Mouse (Mus musculus) layer of hippocampus, adult 2 months (tissue): ENCODE data around the gene Ktn1. TPM values are rescaled to one million over a fixed set of nuclear protein-coding genes. Genes with fewer than 3 reads are reported as not detected.

ENCODE experiments used
- DNase-seq, 2 experiments: peaks; one replicate each; pipeline ENCODE4 v3.0.0; 2022; ENCODE audit warnings: low spot score in 2 of 2
- H3K27ac ChIP-seq: fragments of 200-600 bp; 2 replicates; pipeline ENCODE4 v1.8.1; 2022
- H3K4me3 ChIP-seq: fragments of 200-600 bp; 2 replicates; pipeline ENCODE4 v1.8.1; 2022; ENCODE audit warnings: mild to moderate bottlenecking
- CTCF ChIP-seq: fragments of 200-600 bp; conservative IDR thresholded peaks from 2 replicates; pipeline ENCODE4 v1.8.1; 2022; ENCODE audit warnings: antibody characterized with exemption, mild to moderate bottlenecking, moderate library complexity
- total RNA-seq, 2 experiments: library from RNA; stranded (reverse); gene quantifications; 2 replicates each; pipeline ENCODE4 v1.2.3; 2021

Gene Ktn1
- total RNA-seq, 2 experiments from 2014 or later = 82.8 to 95.2 TPM

GRCm38 (mm10) chr14:47748714-47749113, 100.5 kb downstream of the Ktn1 start:
- Histone ChIP-seq H3K27ac (no peak overlapping the region), H3K4me3 (no peak overlapping the region)
- TF ChIP-seq CTCF = no peak
- DNase-seq = no peak

GRCm38 (mm10) chr14:47751422-47752205, 103.4 kb downstream of the Ktn1 start:
- H3K4me3 ChIP-seq = no peak overlapping the region
- TF ChIP-seq CTCF = peak; percentile 80
- H3K27ac ChIP-seq = no peak overlapping the region
- peak; percentile 67 to 78 for DNase-seq

- Histone ChIP-seq H3K27ac (no peak overlapping the region), H3K4me3 (no peak overlapping the region)
- DNase-seq = no peak
- no peak for TF ChIP-seq CTCF
Measured at GRCm38 (mm10) chr14:47753561-47753960, 105.3 kb downstream of the Ktn1 start.

- no peak for TF ChIP-seq CTCF
- no peak for DNase-seq
- Histone ChIP-seq H3K4me3 (no peak overlapping the region), H3K27ac (no peak overlapping the region)
Measured at GRCm38 (mm10) chr14:47754253-47754897, 106.1 kb downstream of the Ktn1 start.

GRCm38 (mm10) chr14:47756411-47757065, 108.3 kb downstream of the Ktn1 start:
- no peak overlapping the region for H3K4me3 ChIP-seq
- DNase-seq = no peak
- TF ChIP-seq CTCF = no peak
- no peak overlapping the region for H3K27ac ChIP-seq

- Histone ChIP-seq H3K27ac (no peak overlapping the region), H3K4me3 (no peak overlapping the region)
- DNase-seq = no peak
- TF ChIP-seq CTCF = no peak
Measured at GRCm38 (mm10) chr14:47765192-47765591, 116.9 kb downstream of the Ktn1 start.

- DNase-seq = no peak
- no peak for TF ChIP-seq CTCF
- no peak overlapping the region for H3K27ac ChIP-seq
- H3K4me3 ChIP-seq = no peak overlapping the region
Measured at GRCm38 (mm10) chr14:47765796-47766195, 117.5 kb downstream of the Ktn1 start.

- TF ChIP-seq CTCF = no peak
- no peak overlapping the region for H3K4me3 ChIP-seq
- H3K27ac ChIP-seq = no peak overlapping the region
- no peak for DNase-seq
Measured at GRCm38 (mm10) chr14:47766373-47766772, 118.1 kb downstream of the Ktn1 start.

- TF ChIP-seq CTCF = no peak
- no peak for DNase-seq
Measured at GRCm38 (mm10) chr14:47771496-47771895, 123.2 kb downstream of the Ktn1 start.

GRCm38 (mm10) chr14:47775543-47775942, 127.3 kb downstream of the Ktn1 start:
- Histone ChIP-seq H3K27ac (no peak overlapping the region), H3K4me3 (no peak overlapping the region)
- DNase-seq = no peak
- no peak for TF ChIP-seq CTCF

More at GRCm38 (mm10) chr14:47771496-47771895, 123.2 kb downstream of the Ktn1 start:
- H3K4me3 ChIP-seq = no peak overlapping the region
- H3K27ac ChIP-seq = no peak overlapping the region

- DNase-seq = no peak
- Histone ChIP-seq H3K4me3 (no peak overlapping the region), H3K27ac (no peak overlapping the region)
- TF ChIP-seq CTCF = no peak
Measured at GRCm38 (mm10) chr14:47776260-47777035, 128.2 kb downstream of the Ktn1 start.

- Histone ChIP-seq H3K27ac (no peak overlapping the region), H3K4me3 (no peak overlapping the region)
- no peak for TF ChIP-seq CTCF
- DNase-seq = no peak
Measured at GRCm38 (mm10) chr14:47786112-47786511, 137.9 kb downstream of the Ktn1 start.

Other genes starting within 250 kb of the Ktn1 start
- gene Dlgap5, start 230.0 kb upstream of the Ktn1 start, total RNA-seq = 1 to 10 TPM in 1 of 2 experiments, under 1 TPM in 1; 0.52 to 1.6 TPM
- 10 to 100 TPM; 90.9 to 94.0 TPM for gene Fbxo34, start 198.0 kb upstream of the Ktn1 start, total RNA-seq
- gene Atg14, start 77.8 kb upstream of the Ktn1 start, total RNA-seq = 10 to 100 TPM; 19.7 to 20.9 TPM